In genomic region chr9:87055547-87056235, GRCm38 (mm10) we compare ENCODE assay signal across 31 mouse cellular contexts. TPM values are rescaled to one million over a fixed set of nuclear protein-coding genes. Genes with fewer than 3 reads are reported as not detected.
DNase-seq lines count a peak whose midpoint lies in the region; ATAC-seq and TF ChIP-seq lines count a peak whose summit lies in the region.
"Had no signal": no experiment of that assay in that cellular context is flagged by ENCODE, and none has a peak within 500 bp of the region (broad histone marks: within the 10 kb centered on the region; RNA-seq: fewer than 3 reads in every experiment).

No protein-coding gene starts in this region.

- peak; percentile 97 for ATAC-seq in frontal cortex, adult (ENCODE audit: low TSS enrichment)
- no peak for ATAC-seq in lung, postnatal 0 days
- ATAC-seq: activated CD4-positive, CD25-positive, alpha-beta regulatory T cell, adult 4 months; forebrain, embryonic 14.5 days; forebrain, postnatal 0 days had no signal

- H3K4me3 ChIP-seq in lung, postnatal 0 days (ENCODE audit: low read depth, low read length): no peak overlapping the region
- H3K4me3 ChIP-seq: embryonic facial prominence, embryonic 12.5 days; embryonic facial prominence, embryonic 15.5 days; gastrocnemius, adult 2 months; hindbrain, embryonic 12.5 days; hindbrain, embryonic 15.5 days had no signal

- H3K4me1 ChIP-seq in lung, postnatal 0 days (ENCODE audit: insufficient read depth, low read depth, low read length): no peaks in the 10 kb centered on the region
- H3K4me1 ChIP-seq: embryonic facial prominence, embryonic 12.5 days; embryonic facial prominence, embryonic 15.5 days; hindbrain, embryonic 12.5 days; hindbrain, embryonic 15.5 days had no signal

- no peak for TF ChIP-seq EP300 in lung, postnatal 0 days (IDR thresholded peaks at IDR 0.05)

- intact Hi-C loops in left cerebral cortex, postnatal 36 days (cut with DNase I): no loop called here

- H3K27me3 ChIP-seq in lung, postnatal 0 days (replicated peaks; ENCODE audit: insufficient read depth, low read length): no peaks in the 10 kb centered on the region
- H3K27me3 ChIP-seq: embryonic facial prominence, embryonic 12.5 days; embryonic facial prominence, embryonic 15.5 days; hindbrain, embryonic 12.5 days; hindbrain, embryonic 15.5 days had no signal

- H3K4me2 ChIP-seq in lung, postnatal 0 days (replicated peaks; ENCODE audit: low read depth, low read length): no peak overlapping the region
- H3K4me2 ChIP-seq: embryonic facial prominence, embryonic 12.5 days; embryonic facial prominence, embryonic 15.5 days; heart, embryonic 11.5 days; hindbrain, embryonic 12.5 days; hindbrain, embryonic 15.5 days had no signal

- H3K36me3 ChIP-seq in lung, postnatal 0 days (ENCODE audit: insufficient read depth, low read length): peaks cover 19% of the 10 kb centered on the region; the same call in 1 of the 2 replicates

- no peak for DNase-seq in frontal cortex, postnatal 10 days (ENCODE audit: low spot score in 2 of 2)
- DNase-seq in left cerebral cortex, adult 11 months (ENCODE audit: low spot score): peak; percentile 7
- no peak for DNase-seq in left cerebral cortex, postnatal 36 days (ENCODE audit: low spot score in 2 of 2)
- peak; percentile 47 for DNase-seq in right cerebral cortex, adult 18-20 months
- no peak for DNase-seq in right cerebral cortex, postnatal 10 days (ENCODE audit: low spot score in 2 of 2)
- DNase-seq in brain, adult 2 months (ENCODE audit: low read depth, low spot score): peak; percentile 61
- DNase-seq in lung, postnatal 0 days (ENCODE audit: low spot score): no peak
- DNase-seq: adrenal gland, postnatal 10 days; adrenal gland, postnatal 36 days; cerebellum, adult 11 months; cerebellum, adult 2 months; cerebellum, adult 9-11 months; cerebellum, postnatal 25 days; forebrain, postnatal 0 days; gastrocnemius, adult 2 months; gastrocnemius, postnatal 14 days; heart, adult 11 months had no signal

- no peak overlapping the region for H3K9ac ChIP-seq in lung, postnatal 0 days (replicated peaks; ENCODE audit: low read depth)
- H3K9ac ChIP-seq: embryonic facial prominence, embryonic 12.5 days; embryonic facial prominence, embryonic 15.5 days; forebrain, postnatal 0 days; hindbrain, embryonic 12.5 days; hindbrain, embryonic 15.5 days had no signal

- 89% methylated on average over 11 of the region's 11 CpGs for WGBS in lung, postnatal 0 days

- H3K9me3 ChIP-seq in lung, postnatal 0 days (ENCODE audit: low read length): no peaks in the 10 kb centered on the region
- H3K9me3 ChIP-seq: embryonic facial prominence, embryonic 12.5 days; embryonic facial prominence, embryonic 15.5 days; hindbrain, embryonic 12.5 days; hindbrain, embryonic 15.5 days had no signal

- no peak overlapping the region for H3K27ac ChIP-seq in lung, postnatal 0 days (ENCODE audit: low read length)
- H3K27ac ChIP-seq: embryonic facial prominence, embryonic 12.5 days; embryonic facial prominence, embryonic 15.5 days; gastrocnemius, adult 2 months; hindbrain, embryonic 12.5 days; hindbrain, embryonic 15.5 days had no signal

- no peak for TF ChIP-seq CTCF in lung, postnatal 0 days (IDR thresholded peaks at IDR 0.05)

RNA-seq across cellular contexts. Expression of gene Cyb5r4, which starts 33.9 kb away (rescaled TPM):
- total RNA-seq in left cerebral cortex, postnatal 36 days (2021): 10 to 100 TPM; 35.0 to 43.2 TPM
- 42.6 and 45.7 TPM in 2 replicates for polyA plus RNA-seq in lung, postnatal 0 days (2015; fragmentation: Nextera tagmentation; extraction: Ambion mirVana)

RNA-seq across cellular contexts. Expression of gene Ripply2, which starts 40.4 kb away (rescaled TPM):
- 1 to 10 TPM; 9.0 TPM for total RNA-seq in left cerebral cortex, postnatal 36 days (2021)
- polyA plus RNA-seq in lung, postnatal 0 days (2015; fragmentation: Nextera tagmentation; extraction: Ambion mirVana): not detected in 2 replicates
- total RNA-seq: common myeloid progenitor, adult 5-6 weeks; ES-E14; gastrocnemius, adult 2 months; gastrocnemius, postnatal 14 days; gastrocnemius, postnatal 4 days; heart, adult 8-10 months; heart, postnatal 25 days; hematopoietic stem cell, adult 5-6 weeks had no signal
- polyA plus RNA-seq: activated CD4-positive, CD25-positive, alpha-beta regulatory T cell, adult 4 months; embryonic facial prominence, embryonic 12.5 days; embryonic facial prominence, embryonic 15.5 days had no signal

Comparison
In these comparisons a context has a peak if more than half of its experiments do, and no peak if none do; other contexts are left out.
1. DNase-seq: peak in left cerebral cortex, adult 11 months (single experiment), right cerebral cortex, adult 18-20 months (single experiment) and brain, adult 2 months (single experiment); none in frontal cortex, postnatal 10 days (0 of 2), left cerebral cortex, postnatal 36 days (0 of 2), right cerebral cortex, postnatal 10 days (0 of 2) and lung, postnatal 0 days (single experiment).